Mouse (Mus musculus) liver, postnatal 0 days (tissue): ENCODE data around the gene Rbms2. TPM values are rescaled to one million over a fixed set of nuclear protein-coding genes. Genes with fewer than 3 reads are reported as not detected.
A peak's percentile ranks its signal among the peaks of the same experiment; 100 is the strongest.
"Not testable (repeated sequence)": the region's sequence is repeated elsewhere in the genome, so short reads cannot be mapped to it uniquely, and the experiment has no call there.

Experiments used
- ATAC-seq: fragments of 200-750 bp; cut with Nextera tagmentation; 2 replicates; pipeline ENCODE4 v1.8.0; 2017; ENCODE audit warnings: mild to moderate bottlenecking, moderate library complexity
- DNase-seq: peaks from one replicate; pipeline ENCODE4 v3.0.0-alpha.2; 2016
- H3K27ac ChIP-seq: fragments of 300-500 bp; sonication (generic); 2 replicates; pipeline ENCODE4 v1.5.1; 2014; ENCODE audit warnings: antibody characterized with exemption, moderate library complexity, mild to moderate bottlenecking, low read depth
- H3K27me3 ChIP-seq: fragments of 300-500 bp; sonication (generic); 2 replicates; pipeline ENCODE4 v1.6.1; 2014; ENCODE audit warnings: low read length, control low read depth, mixed read lengths; ENCODE audit not compliant: insufficient read depth
- H3K36me3 ChIP-seq: fragments of 300-500 bp; sonication (generic); replicated peaks from 2 replicates; pipeline ENCODE4 v1.6.1; 2014; ENCODE audit warnings: mild to moderate bottlenecking, control low read depth, low read length, moderate library complexity, mixed read lengths; ENCODE audit not compliant: insufficient read depth
- H3K4me1 ChIP-seq: fragments of 300-500 bp; sonication (generic); 2 replicates; pipeline ENCODE4 v1.6.1; 2014; ENCODE audit warnings: antibody characterized with exemption, mild to moderate bottlenecking, control low read depth; ENCODE audit not compliant: insufficient read depth
- H3K4me2 ChIP-seq: fragments of 300-500 bp; sonication (generic); 2 replicates; pipeline ENCODE4 v1.6.1; 2014; ENCODE audit warnings: low read depth, mild to moderate bottlenecking, low read length, moderate library complexity, mixed read lengths
- H3K4me3 ChIP-seq: fragments of 300-500 bp; sonication (generic); 2 replicates; pipeline ENCODE4 v1.5.1; 2014; ENCODE audit warnings: low read depth, low read length
- H3K9ac ChIP-seq: fragments of 300-500 bp; sonication (generic); replicated peaks from 2 replicates; pipeline ENCODE4 v1.6.1; 2014; ENCODE audit warnings: mild to moderate bottlenecking, moderate library complexity
- H3K9me3 ChIP-seq: fragments of 300-500 bp; sonication (generic); 2 replicates; pipeline ENCODE4 v1.6.1; 2016; ENCODE audit warnings: mild to moderate bottlenecking, control low read depth, low read length, mixed read lengths
- CTCF ChIP-seq: sonication (generic); IDR thresholded peaks from 2 replicates; pipeline ENCODE4 v1.5.1; 2016; ENCODE audit warnings: antibody characterized with exemption, low read depth
- EP300 ChIP-seq: IDR thresholded peaks from 2 replicates; pipeline ENCODE4 v1.6.1; 2016; ENCODE audit warnings: antibody characterized with exemption, low read depth, mild to moderate bottlenecking
- WGBS: fragments of 180-500 bp; shearing (Covaris S2); extraction: QIAGEN DNeasy Blood & Tissue Kit; methylation state at CpG from one replicate; pipeline ENCODE4 v1.1.7; 2014; ENCODE audit not compliant: insufficient replicate concordance; 5-methylcytosine and 5-hydroxymethylcytosine counted together
- polyA plus RNA-seq: library from polyadenylated mRNA; unstranded; fragments of >200 nt; fragmentation: Nextera tagmentation; extraction: Ambion mirVana; gene quantifications from 2 replicates; pipeline ENCODE4 v1.2.1, GENCODE M21; 2015

Rbms2 gene
- polyA plus RNA-seq, 1 experiment from 2014 or later, result 4.5 TPM

GRCm38 (mm10) chr10:128175302-128175701 is 4.8 kb downstream of the Rbms2 start:
- no peak for DNase-seq
- TF ChIP-seq CTCF, result no peak
- no peak for TF ChIP-seq EP300
- peak overlapping the region; percentile 71 for H3K4me3 ChIP-seq
- no peak for ATAC-seq
- H3K9ac ChIP-seq, result peak overlapping the region; percentile 76
- no peaks in the 10 kb centered on the region for H3K36me3 ChIP-seq
- peak overlapping the region; percentile 92 for H3K4me2 ChIP-seq
- H3K4me1 ChIP-seq, result peaks cover 8% of the 10 kb centered on the region; the same call in 1 of the 2 replicates
- WGBS, result 18% methylated on average over 3 of the region's 3 CpGs
- no peaks in the 10 kb centered on the region for H3K9me3 ChIP-seq
- H3K27ac ChIP-seq, result peak overlapping the region; percentile 75; the same call in 1 of the 2 replicates
- no peaks in the 10 kb centered on the region for H3K27me3 ChIP-seq

- ATAC-seq, H3K4me3 ChIP-seq, H3K4me2 ChIP-seq, H3K27ac ChIP-seq, H3K9me3 ChIP-seq, H3K36me3 ChIP-seq, DNase-seq, H3K9ac ChIP-seq, H3K27me3 ChIP-seq: not testable (repeated sequence)
- WGBS, result 88% methylated on average over 10 of the region's 10 CpGs
- H3K4me1 ChIP-seq, result peaks cover 11% of the 10 kb centered on the region; the same call in 1 of the 2 replicates
These were observed 8.7 kb downstream of the Rbms2 start for GRCm38 (mm10) chr10:128171348-128171747.

GRCm38 (mm10) chr10:128167091-128167490 is 13.0 kb downstream of the Rbms2 start:
- ATAC-seq (no peak), DNase-seq (no peak)
- Histone ChIP-seq H3K4me2 (no peak overlapping the region), H3K36me3 (no peaks in the 10 kb centered on the region), H3K27me3 (no peaks in the 10 kb centered on the region), H3K9me3 (no peaks in the 10 kb centered on the region), H3K9ac (no peak overlapping the region), H3K27ac (no peak overlapping the region), H3K4me1 (peaks cover 4% of the 10 kb centered on the region; the same call in 1 of the 2 replicates), H3K4me3 (no peak overlapping the region)
- TF ChIP-seq EP300 (no peak), CTCF (no peak)
- WGBS, result 52% methylated on average over 6 of the region's 6 CpGs

- not testable (repeated sequence) for H3K4me1 ChIP-seq, ATAC-seq, H3K9me3 ChIP-seq, H3K27ac ChIP-seq, H3K36me3 ChIP-seq, H3K4me3 ChIP-seq, H3K9ac ChIP-seq, H3K27me3 ChIP-seq, H3K4me2 ChIP-seq, DNase-seq
- WGBS, result 71% methylated on average over 2 of the region's 3 CpGs
These were observed 14.4 kb downstream of the Rbms2 start for GRCm38 (mm10) chr10:128165726-128166125.

GRCm38 (mm10) chr10:128153978-128154377 is 26.1 kb downstream of the Rbms2 start:
- Histone ChIP-seq H3K36me3 (no peaks in the 10 kb centered on the region), H3K27me3 (no peaks in the 10 kb centered on the region), H3K9ac (no peak overlapping the region), H3K4me3 (no peak overlapping the region), H3K4me2 (no peak overlapping the region), H3K27ac (no peak overlapping the region), H3K9me3 (no peaks in the 10 kb centered on the region), H3K4me1 (peaks cover 10% of the 10 kb centered on the region)
- DNase-seq (no peak), ATAC-seq (no peak)
- TF ChIP-seq EP300 (no peak), CTCF (no peak)
- WGBS, result 59% methylated on average over 3 of the region's 3 CpGs

GRCm38 (mm10) chr10:128150941-128151340 is 29.2 kb downstream of the Rbms2 start:
- H3K9me3 ChIP-seq, result no peaks in the 10 kb centered on the region
- no peak overlapping the region for H3K4me3 ChIP-seq
- no peaks in the 10 kb centered on the region for H3K36me3 ChIP-seq
- peaks cover 10% of the 10 kb centered on the region for H3K4me1 ChIP-seq
- ATAC-seq, result no peak
- H3K27ac ChIP-seq, result no peak overlapping the region
- H3K4me2 ChIP-seq, result no peak overlapping the region
- H3K9ac ChIP-seq, result no peak overlapping the region
- WGBS, result 89% methylated on average over 14 of the region's 14 CpGs
- H3K27me3 ChIP-seq, result no peaks in the 10 kb centered on the region
- no peak for TF ChIP-seq EP300
- TF ChIP-seq CTCF, result no peak
- DNase-seq, result no peak

GRCm38 (mm10) chr10:128149592-128149991 is 30.5 kb downstream of the Rbms2 start:
- DNase-seq (peak; percentile 74), ATAC-seq (peak; percentile 94)
- Histone ChIP-seq H3K4me1 (peaks cover 10% of the 10 kb centered on the region), H3K27ac (peak overlapping the region; percentile 58), H3K36me3 (no peaks in the 10 kb centered on the region), H3K9ac (peak overlapping the region; percentile 53), H3K9me3 (no peaks in the 10 kb centered on the region), H3K27me3 (no peaks in the 10 kb centered on the region), H3K4me3 (peak overlapping the region; percentile 34), H3K4me2 (peak overlapping the region; percentile 62)
- TF ChIP-seq CTCF, result peak; percentile 71
- peak; percentile 34; the same call in 1 of the 2 replicates for TF ChIP-seq EP300
- WGBS, result 2% methylated on average over 5 of the region's 5 CpGs
